Mouse (Mus musculus): Measurements from ENCODE around the gene Insl6. TPM values are rescaled to one million over a fixed set of nuclear protein-coding genes. Genes with fewer than 3 reads are reported as not detected.

Insl6 gene
- 4.2 and 4.3 TPM in 2 replicates for polyA plus RNA-seq (2016; fragmentation: Nextera tagmentation; extraction: Ambion mirVana)

DNA sequence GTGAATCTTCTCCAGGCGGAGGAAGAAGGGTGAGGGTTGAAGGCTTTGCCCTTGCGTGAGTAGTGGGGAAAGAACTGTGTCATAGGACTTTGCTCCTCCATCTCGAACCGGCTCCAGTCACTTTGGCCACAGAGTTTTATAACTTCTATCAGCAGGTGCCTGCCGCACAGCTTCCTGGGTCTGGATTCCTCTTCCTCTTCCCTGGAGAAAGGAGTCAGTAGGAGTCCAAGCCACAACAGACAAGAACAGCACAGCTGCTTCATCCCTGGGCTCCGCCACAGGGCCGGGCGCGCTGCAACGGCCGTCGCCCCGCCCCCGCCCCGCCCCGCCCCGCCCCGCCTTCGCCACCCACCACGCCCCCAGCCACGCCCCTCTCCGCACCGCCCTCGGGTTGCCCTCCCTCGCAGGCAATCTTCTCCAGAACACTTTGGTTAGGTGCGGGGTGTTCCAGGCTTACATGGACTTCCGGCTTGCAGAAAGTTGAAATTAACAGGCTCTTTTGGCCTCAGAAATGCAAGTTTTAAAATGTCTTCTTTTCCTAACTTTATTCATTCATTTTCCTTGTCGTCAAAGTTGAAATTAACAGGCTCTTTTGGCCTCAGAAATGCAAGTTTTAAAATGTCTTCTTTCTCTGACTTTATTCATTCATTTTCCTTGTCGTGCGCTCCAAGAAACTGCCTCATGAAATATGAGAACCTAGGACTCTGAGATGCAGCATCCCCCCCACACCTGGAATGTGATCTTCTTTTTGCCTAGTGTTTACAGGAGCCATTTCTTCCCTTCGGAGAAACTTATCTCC, at the start of gene Insl6:
Insl6 (minus strand) TSS at position 304 of the 799 bp plus-strand sequence.
- peak within 1 kb of the TSS; percentile 71 for H3K9ac ChIP-seq
- 4% methylated on average over 31 of the region's 31 CpGs for WGBS
- H3K4me3 ChIP-seq = peak within 1 kb of the TSS; percentile 55
- H3K36me3 ChIP-seq = no peaks in the 10 kb centered on the region
- 0 out of 2 replicates have a peak, but pooled peaks cover 3% of the 10 kb centered on the region for H3K4me1 ChIP-seq (replicated peaks)
- ATAC-seq (ENCODE audit: insufficient number of reproducible peaks, low FRiP score) = peak; percentile 91
- H3K9me3 ChIP-seq (replicated peaks) = no peaks in the 10 kb centered on the region
- 0 out of 2 replicates have a peak, but pooled peaks cover 5% of the 10 kb centered on the region for H3K27me3 ChIP-seq (replicated peaks)
- no peak within 1 kb of the TSS for H3K27ac ChIP-seq (ENCODE audit: poor library complexity, severe bottlenecking)
- peak within 1 kb of the TSS; percentile 91 for H3K4me2 ChIP-seq

DNA sequence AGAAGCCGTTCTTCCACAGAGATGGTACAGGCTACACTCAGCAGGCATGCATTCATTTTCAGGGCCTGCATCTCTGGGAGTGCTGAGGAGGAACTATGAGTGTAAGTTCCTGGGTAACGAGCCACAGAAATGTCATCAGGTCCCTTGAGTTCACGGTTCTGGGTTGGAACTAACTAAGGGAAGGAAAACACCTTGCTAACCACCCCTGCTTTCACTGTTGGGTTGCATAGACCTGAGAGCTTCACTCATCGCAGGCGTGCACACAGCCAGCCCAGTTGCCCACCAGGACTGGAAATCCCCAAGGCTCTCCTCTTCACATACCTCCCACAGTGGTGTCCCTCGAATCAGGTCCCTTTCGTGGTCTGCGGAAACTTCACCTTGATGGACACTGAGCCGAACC, 49.8 kb upstream of the Insl6 start:
- no peaks in the 10 kb centered on the region for H3K27me3 ChIP-seq (replicated peaks)
- H3K27ac ChIP-seq (ENCODE audit: poor library complexity, severe bottlenecking) = no peak overlapping the region
- no peak overlapping the region for H3K4me2 ChIP-seq
- ATAC-seq (ENCODE audit: insufficient number of reproducible peaks, low FRiP score) = no peak
- no peak overlapping the region for H3K4me3 ChIP-seq
- no peak overlapping the region for H3K9ac ChIP-seq
- H3K9me3 ChIP-seq (replicated peaks) = no peaks in the 10 kb centered on the region
- WGBS = 84% methylated on average over 9 of the region's 9 CpGs
- no peaks in the 10 kb centered on the region for H3K36me3 ChIP-seq
- H3K4me1 ChIP-seq (replicated peaks) = peaks cover 4% of the 10 kb centered on the region; the same call in 1 of the 2 replicates

DNA sequence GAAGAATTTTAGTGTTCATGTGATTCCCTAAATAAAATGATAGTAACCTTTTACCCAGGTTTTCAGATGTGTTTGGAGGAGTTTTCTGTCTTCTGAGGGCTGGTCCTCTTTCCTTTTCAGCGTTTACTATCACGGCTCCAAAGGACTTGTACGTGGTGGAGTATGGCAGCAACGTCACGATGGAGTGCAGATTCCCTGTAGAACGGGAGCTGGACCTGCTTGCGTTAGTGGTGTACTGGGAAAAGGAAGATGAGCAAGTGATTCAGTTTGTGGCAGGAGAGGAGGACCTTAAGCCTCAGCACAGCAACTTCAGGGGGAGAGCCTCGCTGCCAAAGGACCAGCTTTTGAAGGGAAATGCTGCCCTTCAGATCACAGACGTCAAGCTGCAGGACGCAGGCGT, 48.3 kb upstream of the Insl6 start:
- 33% methylated on average over 11 of the region's 11 CpGs for WGBS
- Histone ChIP-seq H3K4me2 (peak overlapping the region; percentile 58), H3K4me1 (replicated peaks) (peaks cover 4% of the 10 kb centered on the region; the same call in 1 of the 2 replicates), H3K36me3 (no peaks in the 10 kb centered on the region), H3K27me3 (replicated peaks) (no peaks in the 10 kb centered on the region), H3K9ac (0 out of 2 replicates have a peak overlapping the region, but pooled peaks have one; percentile 23), H3K27ac (ENCODE audit: poor library complexity, severe bottlenecking) (no peak overlapping the region), H3K9me3 (replicated peaks) (no peaks in the 10 kb centered on the region), H3K4me3 (peak overlapping the region; percentile 28)
- no peak for ATAC-seq (ENCODE audit: insufficient number of reproducible peaks, low FRiP score)

DNA sequence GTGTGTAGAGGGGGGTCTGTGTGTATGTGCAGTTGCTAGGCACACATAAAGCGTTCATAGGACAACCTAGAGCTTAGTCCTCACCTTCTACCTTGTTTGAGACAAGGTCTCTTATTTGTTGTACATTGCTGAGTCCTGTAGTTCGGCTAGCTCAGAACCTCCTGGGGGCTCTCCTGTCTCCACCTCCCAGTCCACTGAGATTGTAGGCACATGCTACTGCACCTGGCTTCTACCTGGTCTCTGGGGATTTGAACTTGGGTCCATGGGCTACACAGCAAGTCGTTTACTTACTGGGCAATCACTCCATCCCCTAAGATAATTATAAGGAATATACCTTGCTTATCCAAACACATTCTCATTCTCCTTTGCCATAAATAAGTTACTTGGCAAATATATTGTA, 47.5 kb upstream of the Insl6 start:
- H3K4me1 ChIP-seq (replicated peaks) = peaks cover 4% of the 10 kb centered on the region; the same call in 1 of the 2 replicates
- H3K9me3 ChIP-seq (replicated peaks) = no peaks in the 10 kb centered on the region
- H3K9ac ChIP-seq = no peak overlapping the region
- H3K27ac ChIP-seq (ENCODE audit: poor library complexity, severe bottlenecking) = no peak overlapping the region
- no peaks in the 10 kb centered on the region for H3K36me3 ChIP-seq
- no peak overlapping the region for H3K4me3 ChIP-seq
- 85% methylated on average over 3 of the region's 3 CpGs for WGBS
- H3K4me2 ChIP-seq = no peak overlapping the region
- no peaks in the 10 kb centered on the region for H3K27me3 ChIP-seq (replicated peaks)
- no peak for ATAC-seq (ENCODE audit: insufficient number of reproducible peaks, low FRiP score)

DNA sequence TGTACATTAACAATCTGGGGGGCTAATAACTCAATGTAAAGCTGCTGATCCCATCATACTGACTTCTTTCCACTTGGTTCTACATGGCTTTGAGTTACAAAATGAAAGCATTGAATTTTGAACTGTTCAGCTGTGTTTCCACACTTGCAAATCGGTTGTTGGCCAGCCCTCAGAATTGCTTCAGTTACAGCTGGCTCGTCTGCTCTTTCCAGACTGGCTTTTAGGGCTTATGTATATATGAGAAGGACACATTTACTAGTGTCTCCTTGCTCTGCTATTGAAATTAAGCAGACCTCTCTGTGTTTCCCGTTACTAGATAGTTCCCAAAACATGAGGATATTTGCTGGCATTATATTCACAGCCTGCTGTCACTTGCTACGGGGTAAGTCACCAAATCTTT, 47.0 kb upstream of the Insl6 start:
- no peak for ATAC-seq (ENCODE audit: insufficient number of reproducible peaks, low FRiP score)
- Histone ChIP-seq H3K4me2 (no peak overlapping the region), H3K4me3 (no peak overlapping the region), H3K9me3 (replicated peaks) (no peaks in the 10 kb centered on the region), H3K27me3 (replicated peaks) (no peaks in the 10 kb centered on the region), H3K27ac (ENCODE audit: poor library complexity, severe bottlenecking) (no peak overlapping the region), H3K4me1 (replicated peaks) (peaks cover 4% of the 10 kb centered on the region; the same call in 1 of the 2 replicates), H3K9ac (no peak overlapping the region), H3K36me3 (no peaks in the 10 kb centered on the region)
- WGBS = 64% methylated on average over 4 of the region's 4 CpGs

DNA sequence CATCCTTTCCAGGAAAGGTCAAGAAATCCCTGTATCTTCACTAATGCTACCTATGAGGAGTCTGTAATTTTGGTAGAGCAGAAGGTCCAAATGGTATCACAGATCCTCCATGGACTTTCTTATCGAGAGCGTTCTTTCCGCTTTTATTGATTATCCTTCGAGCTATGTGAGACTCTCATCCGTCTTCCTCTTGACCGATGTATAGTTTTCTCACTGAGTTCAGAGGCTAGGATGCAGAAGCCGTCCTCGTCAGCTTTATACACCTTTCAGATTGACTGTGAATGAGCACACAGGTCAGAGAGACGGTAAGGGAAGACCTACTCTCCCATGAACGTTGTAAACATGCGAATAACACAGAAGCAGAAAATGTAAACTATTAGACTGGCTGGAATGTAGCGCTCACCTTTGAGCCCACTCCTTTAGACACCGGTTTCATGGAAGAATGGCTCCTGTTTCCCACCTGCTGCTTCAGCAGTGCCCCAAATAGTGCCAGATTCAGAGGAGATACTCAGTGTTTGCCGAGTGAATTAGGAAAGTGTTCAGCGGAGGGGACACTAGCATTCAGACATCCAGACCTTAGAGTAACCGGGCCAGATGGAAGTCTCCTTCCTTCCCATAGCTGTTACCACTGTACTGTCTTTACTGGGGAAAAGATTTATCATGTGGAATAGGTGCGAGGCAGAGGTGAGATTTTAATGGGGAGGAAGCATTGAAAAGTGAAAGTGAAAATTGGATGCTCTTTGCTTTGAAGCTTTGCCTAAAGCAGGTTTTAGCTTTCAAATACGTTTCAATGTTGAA, 46.3 kb upstream of the Insl6 start:
- no peak for ATAC-seq (ENCODE audit: insufficient number of reproducible peaks, low FRiP score)
- H3K36me3 ChIP-seq = no peaks in the 10 kb centered on the region
- H3K4me1 ChIP-seq (replicated peaks) = peaks cover 7% of the 10 kb centered on the region; the same call in 1 of the 2 replicates
- no peak overlapping the region for H3K4me3 ChIP-seq
- no peak overlapping the region for H3K4me2 ChIP-seq
- 75% methylated on average over 18 of the region's 18 CpGs for WGBS
- H3K9me3 ChIP-seq (replicated peaks) = no peaks in the 10 kb centered on the region
- H3K27me3 ChIP-seq (replicated peaks) = no peaks in the 10 kb centered on the region
- H3K27ac ChIP-seq (ENCODE audit: poor library complexity, severe bottlenecking) = no peak overlapping the region
- no peak overlapping the region for H3K9ac ChIP-seq

DNA sequence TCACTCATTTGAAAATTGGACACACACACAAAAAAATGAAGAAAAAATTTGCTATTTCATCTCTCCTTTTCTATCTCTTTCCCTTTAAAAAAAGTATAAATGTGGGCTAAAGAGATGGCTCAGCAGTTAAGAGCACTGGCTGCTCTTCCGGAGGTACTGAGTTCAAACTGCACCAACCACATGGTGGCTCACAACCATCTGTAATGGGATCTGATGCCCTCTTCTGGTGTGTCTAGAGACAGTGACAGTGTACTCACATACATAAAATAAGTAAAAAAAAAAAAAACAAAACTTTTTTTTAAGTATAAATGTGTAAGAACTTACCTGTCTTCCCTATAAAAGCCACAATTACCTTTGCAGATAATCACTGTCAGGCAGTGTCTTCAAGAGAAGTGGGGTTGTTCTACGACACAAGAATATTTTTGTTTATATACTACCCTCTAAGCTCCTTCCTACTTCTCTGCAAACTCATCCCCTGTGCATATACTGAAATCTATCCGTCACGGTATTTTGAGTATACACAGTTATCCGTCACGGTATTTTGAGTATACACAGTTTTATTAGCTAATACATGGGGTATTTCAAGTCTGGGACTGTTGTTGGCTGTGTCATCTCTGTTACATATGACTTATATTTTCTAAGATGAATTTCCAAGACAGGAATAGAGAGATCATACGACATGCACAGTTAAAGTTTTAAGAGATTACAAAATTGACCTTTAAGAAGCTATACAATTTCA, 45.6 kb upstream of the Insl6 start:
- Histone ChIP-seq H3K27me3 (replicated peaks) (no peaks in the 10 kb centered on the region), H3K4me1 (replicated peaks) (peaks cover 7% of the 10 kb centered on the region; the same call in 1 of the 2 replicates), H3K4me3 (no peak overlapping the region), H3K36me3 (no peaks in the 10 kb centered on the region), H3K4me2 (no peak overlapping the region), H3K9me3 (replicated peaks) (no peaks in the 10 kb centered on the region), H3K9ac (no peak overlapping the region), H3K27ac (ENCODE audit: poor library complexity, severe bottlenecking) (no peak overlapping the region)
- 87% methylated on average over 7 of the region's 7 CpGs for WGBS
- ATAC-seq (ENCODE audit: insufficient number of reproducible peaks, low FRiP score) = no peak

DNA sequence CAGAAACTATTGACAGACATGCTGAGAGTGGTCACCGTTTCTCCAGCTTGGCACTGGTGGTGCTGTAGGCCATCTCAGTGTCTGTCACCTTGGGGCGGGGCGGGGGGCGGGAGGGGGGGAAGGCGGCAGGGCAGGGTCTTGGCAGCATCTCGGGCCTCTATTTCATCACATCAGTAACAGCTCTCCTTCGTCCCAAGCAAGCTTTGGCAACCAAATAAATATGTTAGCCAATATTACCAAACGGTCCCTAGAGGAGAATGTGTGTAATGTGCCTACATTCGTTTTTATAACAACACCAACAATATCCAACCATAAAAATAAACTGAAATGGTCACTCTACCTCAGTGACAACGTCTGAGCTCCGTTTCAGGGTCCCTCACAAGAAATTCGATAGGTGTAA, 45.0 kb upstream of the Insl6 start:
- no peaks in the 10 kb centered on the region for H3K27me3 ChIP-seq (replicated peaks)
- 63% methylated on average over 12 of the region's 12 CpGs for WGBS
- no peak for ATAC-seq (ENCODE audit: insufficient number of reproducible peaks, low FRiP score)
- H3K9ac ChIP-seq = no peak overlapping the region
- H3K27ac ChIP-seq (ENCODE audit: poor library complexity, severe bottlenecking) = no peak overlapping the region
- no peaks in the 10 kb centered on the region for H3K36me3 ChIP-seq
- no peak overlapping the region for H3K4me2 ChIP-seq
- peaks cover 7% of the 10 kb centered on the region; the same call in 1 of the 2 replicates for H3K4me1 ChIP-seq (replicated peaks)
- no peaks in the 10 kb centered on the region for H3K9me3 ChIP-seq (replicated peaks)
- H3K4me3 ChIP-seq = no peak overlapping the region

DNA sequence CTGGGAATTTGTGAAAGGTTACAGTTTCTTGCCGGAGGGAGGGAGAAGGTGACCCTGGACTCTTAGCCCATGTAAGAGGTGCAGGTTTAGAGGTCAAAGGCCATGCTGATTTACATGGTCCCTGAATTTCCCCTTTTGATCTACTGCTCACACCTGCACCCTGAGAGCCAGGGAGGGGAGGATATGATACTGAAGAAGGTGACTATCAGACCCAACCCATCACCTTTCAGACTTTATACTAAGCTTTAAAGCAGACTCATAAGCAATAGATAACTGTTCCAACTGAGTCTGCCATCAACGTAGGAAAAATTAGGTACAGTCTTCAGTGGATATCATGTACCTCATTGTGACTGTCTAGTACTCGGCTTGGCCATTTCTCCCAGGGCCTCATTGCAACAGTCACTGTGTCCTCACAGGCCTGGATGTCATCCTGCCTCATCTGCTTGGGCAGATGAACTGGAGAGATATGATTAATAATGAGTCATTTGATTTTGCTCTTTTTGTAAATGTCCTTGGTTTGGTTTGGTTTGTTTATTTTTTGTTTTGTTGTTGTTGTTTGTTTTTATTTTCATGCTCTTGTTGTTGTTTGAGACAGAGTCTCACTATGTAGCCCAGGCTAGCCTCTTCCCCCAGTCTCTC, 43.6 kb upstream of the Insl6 start:
- WGBS = 67% methylated on average over 3 of the region's 3 CpGs
- Histone ChIP-seq H3K27me3 (replicated peaks) (0 out of 2 replicates have a peak, but pooled peaks cover 4% of the 10 kb centered on the region), H3K4me3 (no peak overlapping the region), H3K4me1 (replicated peaks) (peaks cover 7% of the 10 kb centered on the region; the same call in 1 of the 2 replicates), H3K9me3 (replicated peaks) (no peaks in the 10 kb centered on the region), H3K27ac (ENCODE audit: poor library complexity, severe bottlenecking) (no peak overlapping the region), H3K36me3 (no peaks in the 10 kb centered on the region), H3K4me2 (no peak overlapping the region), H3K9ac (no peak overlapping the region)
- ATAC-seq (ENCODE audit: insufficient number of reproducible peaks, low FRiP score) = no peak

DNA sequence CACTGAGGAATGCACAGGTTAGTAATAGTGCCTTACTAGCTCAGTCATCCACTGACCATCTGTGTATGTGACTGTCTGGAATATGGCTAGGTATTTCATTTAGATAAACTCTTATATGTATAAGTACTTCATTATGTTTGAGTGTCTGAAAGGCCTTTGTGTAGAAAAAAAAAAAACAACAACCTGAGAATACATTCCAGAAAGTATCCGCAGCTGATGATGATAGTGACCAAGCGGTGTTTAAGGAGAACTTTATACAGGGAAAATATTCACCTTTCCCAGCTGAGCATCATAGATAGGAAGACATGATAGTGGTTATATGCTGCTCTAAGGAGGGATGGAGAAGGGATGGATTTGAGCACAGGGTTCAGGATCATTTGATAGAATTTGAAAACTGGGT, 42.9 kb upstream of the Insl6 start:
- WGBS = 92% methylated on average over 2 of the region's 2 CpGs
- Histone ChIP-seq H3K4me1 (replicated peaks) (peaks cover 3% of the 10 kb centered on the region; the same call in 1 of the 2 replicates), H3K4me3 (no peak overlapping the region), H3K4me2 (no peak overlapping the region), H3K36me3 (no peaks in the 10 kb centered on the region), H3K9ac (no peak overlapping the region), H3K9me3 (replicated peaks) (no peaks in the 10 kb centered on the region), H3K27ac (ENCODE audit: poor library complexity, severe bottlenecking) (no peak overlapping the region), H3K27me3 (replicated peaks) (0 out of 2 replicates have a peak, but pooled peaks cover 4% of the 10 kb centered on the region)
- ATAC-seq (ENCODE audit: insufficient number of reproducible peaks, low FRiP score) = no peak
